Mouse (Mus musculus) fibroblast of lung, adult 2 months (primary cell): ENCODE measurements around the gene Klhl40.
A peak's percentile ranks its signal among the peaks of the same experiment; 100 is the strongest.

Experiments used
- DNase-seq: peaks from one replicate; pipeline ENCODE4 v3.0.0-alpha.2; 2011; ENCODE audit warnings: low read depth

Gene Klhl40

GRCm38 (mm10) chr9:121778066-121778624, 738 bp downstream of the Klhl40 start:
- no peak for DNase-seq

GRCm38 (mm10) chr9:121784801-121785200, 7.4 kb downstream of the Klhl40 start:
- no peak for DNase-seq

- no peak for DNase-seq
These were observed 7.9 kb downstream of the Klhl40 start for GRCm38 (mm10) chr9:121785261-121785660.

- DNase-seq, result no peak
These were observed 9.0 kb downstream of the Klhl40 start for GRCm38 (mm10) chr9:121786359-121786758.

GRCm38 (mm10) chr9:121791206-121791605, 13.8 kb downstream of the Klhl40 start:
- no peak for DNase-seq

GRCm38 (mm10) chr9:121791757-121792521, 14.5 kb downstream of the Klhl40 start, which contains the start of gene Hhatl:
TSS of gene Hhatl (minus strand) at chr9:121792507.
- DNase-seq, result no peak

- DNase-seq, result no peak
These were observed 17.6 kb downstream of the Klhl40 start for GRCm38 (mm10) chr9:121794972-121795539.

GRCm38 (mm10) chr9:121797722-121798121, 20.3 kb downstream of the Klhl40 start:
- no peak for DNase-seq

GRCm38 (mm10) chr9:121798887-121799520, 21.6 kb downstream of the Klhl40 start:
- no peak for DNase-seq

- no peak for DNase-seq
These were observed 25.3 kb downstream of the Klhl40 start for GRCm38 (mm10) chr9:121802747-121803146.

GRCm38 (mm10) chr9:121807546-121807945, 30.1 kb downstream of the Klhl40 start:
- no peak for DNase-seq

- no peak for DNase-seq
These were observed 30.5 kb downstream of the Klhl40 start for GRCm38 (mm10) chr9:121807947-121808346.

- no peak for DNase-seq
These were observed 31.1 kb downstream of the Klhl40 start for GRCm38 (mm10) chr9:121808511-121808910.

GRCm38 (mm10) chr9:121810081-121810821, 32.8 kb downstream of the Klhl40 start:
- no peak for DNase-seq

GRCm38 (mm10) chr9:121815183-121815582, 37.8 kb downstream of the Klhl40 start:
- DNase-seq, result no peak

- peak; percentile 73 for DNase-seq
These were observed 41.8 kb downstream of the Klhl40 start for GRCm38 (mm10) chr9:121819073-121819770.

GRCm38 (mm10) chr9:121819771-121820471, 42.5 kb downstream of the Klhl40 start:
- no peak for DNase-seq

- no peak for DNase-seq
These were observed 43.4 kb downstream of the Klhl40 start for GRCm38 (mm10) chr9:121820765-121821164.

GRCm38 (mm10) chr9:121822585-121822991, 45.2 kb downstream of the Klhl40 start:
- DNase-seq, result no peak

- DNase-seq, result no peak
These were observed 45.6 kb downstream of the Klhl40 start for GRCm38 (mm10) chr9:121823051-121823450.

GRCm38 (mm10) chr9:121823991-121824390, 46.6 kb downstream of the Klhl40 start:
- DNase-seq, result no peak
